Mouse (Mus musculus) liver, embryonic 11.5 days (tissue): ENCODE data around the gene Klhl29. TPM values are rescaled to one million over a fixed set of nuclear protein-coding genes. Genes with fewer than 3 reads are reported as not detected.

Experiments used
- ATAC-seq: fragments of 200-750 bp; cut with Nextera tagmentation; replicated peaks from 2 replicates; pipeline ENCODE4 v1.8.0; 2017; ENCODE audit warnings: moderate number of reproducible peaks, mild to moderate bottlenecking, moderate TSS enrichment, moderate library complexity; ENCODE audit not compliant: low FRiP score
- DNase-seq: peaks from one replicate; pipeline ENCODE4 v3.0.0-alpha.2; 2017; ENCODE audit warnings: low spot score
- H3K27ac ChIP-seq: fragments of 300-500 bp; sonication (generic); 2 replicates; pipeline ENCODE4 v1.5.1; 2014; ENCODE audit warnings: mild to moderate bottlenecking, low read depth, low read length, control low read depth
- H3K27me3 ChIP-seq: fragments of 300-500 bp; sonication (generic); replicated peaks from 2 replicates; pipeline ENCODE4 v1.6.1; 2014; ENCODE audit warnings: low read length, mixed read lengths; ENCODE audit not compliant: control insufficient read depth, insufficient read depth
- H3K36me3 ChIP-seq: fragments of 300-500 bp; sonication (generic); 2 replicates; pipeline ENCODE4 v1.6.1; 2014; ENCODE audit warnings: mild to moderate bottlenecking, low read length, moderate library complexity, mixed read lengths; ENCODE audit not compliant: control insufficient read depth, insufficient read depth
- H3K4me1 ChIP-seq: fragments of 300-500 bp; sonication (generic); replicated peaks from 2 replicates; pipeline ENCODE4 v1.6.1; 2014; ENCODE audit warnings: low read length, mixed read lengths; ENCODE audit not compliant: control insufficient read depth, insufficient read depth
- H3K4me2 ChIP-seq: fragments of 300-500 bp; sonication (generic); 2 replicates; pipeline ENCODE4 v1.6.1; 2014; ENCODE audit warnings: mild to moderate bottlenecking, control low read depth, moderate library complexity
- H3K4me3 ChIP-seq: fragments of 300-500 bp; sonication (generic); 2 replicates; pipeline ENCODE4 v1.5.1; 2014; ENCODE audit warnings: low read depth, low read length, control low read depth
- H3K9ac ChIP-seq: fragments of 300-500 bp; sonication (generic); 2 replicates; pipeline ENCODE4 v1.6.1; 2014; ENCODE audit warnings: low read depth, low read length, control low read depth
- H3K9me3 ChIP-seq: fragments of 300-500 bp; sonication (generic); 2 replicates; pipeline ENCODE4 v1.6.1; 2016; ENCODE audit warnings: low read length, inconsistent platforms, mixed read lengths; ENCODE audit not compliant: control insufficient read depth
- WGBS: fragments of 180-500 bp; shearing (Covaris S2); extraction: QIAGEN DNeasy Blood & Tissue Kit; methylation state at CpG from one replicate; pipeline ENCODE4 v1.1.7; 2014; 5-methylcytosine and 5-hydroxymethylcytosine counted together
- polyA plus RNA-seq: library from polyadenylated mRNA; unstranded; fragments of >200 nt; fragmentation: Nextera tagmentation; extraction: Ambion mirVana; gene quantifications from 2 replicates; pipeline ENCODE4 v1.2.1, GENCODE M21; 2014

Klhl29 gene
- 0.66 and 0.87 TPM in 2 replicates for polyA plus RNA-seq

- 2% methylated on average over 59 of the region's 66 CpGs for WGBS
- Histone ChIP-seq H3K36me3 (no peaks in the 10 kb centered on the region), H3K27me3 (peaks cover 59% of the 10 kb centered on the region), H3K4me1 (no peaks in the 10 kb centered on the region; the same call in 1 of the 2 replicates), H3K9ac (peak within 1 kb of the TSS; percentile 52; the same call in 1 of the 2 replicates), H3K27ac (no peak within 1 kb of the TSS), H3K4me3 (peak within 1 kb of the TSS; percentile 55), H3K9me3 (no peaks in the 10 kb centered on the region), H3K4me2 (peak within 1 kb of the TSS; percentile 84)
- DNase-seq: peak; percentile 68
- peak; percentile 85 for ATAC-seq
Measured at GRCm38 (mm10) chr12:5375616-5376461, at the start of gene Klhl29. Klhl29 (minus strand) TSS chr12:5375682.

GRCm38 (mm10) chr12:5425276-5425675 lies 49.8 kb upstream of the Klhl29 start:
- Histone ChIP-seq H3K4me1 (no peaks in the 10 kb centered on the region), H3K27me3 (no peaks in the 10 kb centered on the region), H3K27ac (no peak overlapping the region), H3K9me3 (no peaks in the 10 kb centered on the region), H3K4me2 (no peak overlapping the region), H3K9ac (no peak overlapping the region), H3K4me3 (no peak overlapping the region), H3K36me3 (no peaks in the 10 kb centered on the region)
- no peak for DNase-seq
- WGBS: 61% methylated on average over 4 of the region's 4 CpGs
- ATAC-seq: no peak

GRCm38 (mm10) chr12:5415806-5416205 lies 40.3 kb upstream of the Klhl29 start:
- Histone ChIP-seq H3K27me3 (no peaks in the 10 kb centered on the region), H3K9ac (no peak overlapping the region), H3K9me3 (no peaks in the 10 kb centered on the region), H3K4me1 (no peaks in the 10 kb centered on the region), H3K27ac (no peak overlapping the region), H3K4me2 (no peak overlapping the region), H3K36me3 (no peaks in the 10 kb centered on the region), H3K4me3 (no peak overlapping the region)
- ATAC-seq: no peak
- no peak for DNase-seq
- 64% methylated on average over 3 of the region's 3 CpGs for WGBS

GRCm38 (mm10) chr12:5413976-5414375 lies 38.5 kb upstream of the Klhl29 start:
- ATAC-seq: no peak

GRCm38 (mm10) chr12:5411761-5412537 lies 36.5 kb upstream of the Klhl29 start:
- 62% methylated on average over 13 of the region's 13 CpGs for WGBS
- no peak overlapping the region for H3K4me3 ChIP-seq
- no peaks in the 10 kb centered on the region for H3K9me3 ChIP-seq
- ATAC-seq (no peak), DNase-seq (no peak)
- no peak overlapping the region for H3K4me2 ChIP-seq
- H3K27ac ChIP-seq: no peak overlapping the region
- H3K4me1 ChIP-seq: no peaks in the 10 kb centered on the region
- no peak overlapping the region for H3K9ac ChIP-seq
- H3K36me3 ChIP-seq: no peaks in the 10 kb centered on the region
- no peaks in the 10 kb centered on the region for H3K27me3 ChIP-seq

More at GRCm38 (mm10) chr12:5413976-5414375, 38.5 kb upstream of the Klhl29 start:
- DNase-seq: no peak
- Histone ChIP-seq H3K27ac (no peak overlapping the region), H3K36me3 (no peaks in the 10 kb centered on the region), H3K9ac (no peak overlapping the region), H3K4me3 (no peak overlapping the region), H3K4me1 (no peaks in the 10 kb centered on the region), H3K27me3 (no peaks in the 10 kb centered on the region), H3K4me2 (no peak overlapping the region), H3K9me3 (no peaks in the 10 kb centered on the region)

GRCm38 (mm10) chr12:5411346-5411745 lies 35.9 kb upstream of the Klhl29 start:
- WGBS: 72% methylated on average over 4 of the region's 4 CpGs
- H3K4me1 ChIP-seq: no peaks in the 10 kb centered on the region
- H3K9me3 ChIP-seq: no peaks in the 10 kb centered on the region
- ATAC-seq (no peak), DNase-seq (no peak)
- no peak overlapping the region for H3K9ac ChIP-seq
- no peaks in the 10 kb centered on the region for H3K36me3 ChIP-seq
- no peak overlapping the region for H3K4me3 ChIP-seq
- no peaks in the 10 kb centered on the region for H3K27me3 ChIP-seq
- no peak overlapping the region for H3K4me2 ChIP-seq
- no peak overlapping the region for H3K27ac ChIP-seq

GRCm38 (mm10) chr12:5410391-5411115 lies 35.1 kb upstream of the Klhl29 start:
- 6% methylated on average over 16 of the region's 16 CpGs for WGBS
- no peaks in the 10 kb centered on the region for H3K36me3 ChIP-seq
- no peak overlapping the region for H3K27ac ChIP-seq
- H3K4me3 ChIP-seq: no peak overlapping the region
- no peaks in the 10 kb centered on the region for H3K9me3 ChIP-seq
- H3K4me1 ChIP-seq: no peaks in the 10 kb centered on the region
- H3K4me2 ChIP-seq: peak overlapping the region; percentile 8; the same call in 1 of the 2 replicates
- H3K27me3 ChIP-seq: no peaks in the 10 kb centered on the region
- peak; percentile 66 for DNase-seq
- peak; percentile 65 for ATAC-seq
- no peak overlapping the region for H3K9ac ChIP-seq

GRCm38 (mm10) chr12:5407175-5407574 lies 31.7 kb upstream of the Klhl29 start:
- no peak overlapping the region for H3K9ac ChIP-seq
- WGBS: 76% methylated on average over 8 of the region's 8 CpGs
- no peak overlapping the region for H3K27ac ChIP-seq
- H3K4me3 ChIP-seq: no peak overlapping the region
- H3K36me3 ChIP-seq: no peaks in the 10 kb centered on the region
- DNase-seq (no peak), ATAC-seq (no peak)
- H3K9me3 ChIP-seq: no peaks in the 10 kb centered on the region
- no peaks in the 10 kb centered on the region for H3K27me3 ChIP-seq
- no peaks in the 10 kb centered on the region for H3K4me1 ChIP-seq
- H3K4me2 ChIP-seq: no peak overlapping the region
